Mouse (Mus musculus) lung, postnatal 25 days (tissue): ENCODE data around the gene Tmem52b.
"Not testable (repeated sequence)": the region's sequence is repeated elsewhere in the genome, so short reads cannot be mapped to it uniquely, and the experiment has no call there.

Experiments used
- DNase-seq: peaks from one replicate; pipeline ENCODE4 v3.0.0; 2022; ENCODE audit warnings: low spot score

The Tmem52b gene

DNA sequence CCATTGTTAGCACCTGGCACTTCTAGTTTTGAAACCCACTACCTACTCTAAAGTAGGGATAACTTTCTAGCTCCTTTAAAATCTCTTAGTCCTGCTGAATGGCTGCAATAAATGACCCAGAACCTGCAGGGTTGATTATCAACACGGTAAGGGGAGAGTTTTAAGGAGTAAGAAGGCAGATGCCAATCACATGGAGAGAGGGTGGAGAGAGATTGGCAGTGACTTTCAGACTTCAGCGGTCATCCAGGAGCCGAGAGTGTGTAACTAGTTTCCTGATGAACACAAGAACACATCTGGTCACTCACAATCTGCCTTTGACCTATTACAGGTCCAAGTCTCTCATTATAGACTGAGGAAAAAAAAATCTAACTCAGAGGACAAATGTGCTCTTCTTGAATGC lies at the start of gene Tmem52b:
Gene Tmem52b, plus strand, starts transcription at position 189 of the 400 bp plus-strand sequence.
- no peak for DNase-seq

DNA sequence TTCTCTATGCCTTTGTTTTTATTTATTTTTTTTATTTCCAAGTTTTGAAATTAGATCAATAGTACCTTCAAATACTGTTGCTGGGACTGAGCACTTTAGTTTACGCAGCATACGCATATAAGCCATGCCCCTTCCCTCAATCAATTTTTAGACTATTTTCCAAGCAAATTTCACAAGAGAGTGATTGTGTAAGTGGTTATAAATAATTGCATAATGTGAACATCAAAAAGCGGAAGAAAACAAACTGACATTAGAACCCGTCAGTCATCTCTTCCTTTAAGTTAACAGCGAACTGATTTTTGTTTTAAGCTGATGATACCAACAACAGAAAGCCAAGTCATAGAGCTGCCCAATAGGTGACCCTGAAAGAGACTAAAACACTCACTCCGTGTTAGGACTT lies 41.0 kb upstream of the Tmem52b start:
- DNase-seq = no peak

DNA sequence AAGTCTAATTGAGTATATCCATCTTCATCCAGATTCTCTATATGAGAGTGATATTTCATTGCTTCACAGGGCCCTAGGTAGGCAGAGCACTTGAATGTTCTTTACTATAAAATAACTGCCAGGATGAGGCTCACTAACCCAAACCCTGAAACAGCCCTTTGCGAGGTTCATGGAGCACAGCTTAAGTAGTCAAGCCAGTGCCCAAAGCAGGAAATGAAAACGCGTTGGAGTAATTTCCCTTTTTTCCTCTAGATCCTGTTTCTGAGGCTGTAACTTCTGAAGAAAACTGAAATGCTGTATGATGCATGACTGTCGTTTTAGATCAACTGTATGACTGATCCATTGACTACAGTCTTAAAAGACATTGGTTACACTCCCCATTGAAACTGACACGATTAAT lies 39.7 kb upstream of the Tmem52b start:
- DNase-seq = no peak

DNA sequence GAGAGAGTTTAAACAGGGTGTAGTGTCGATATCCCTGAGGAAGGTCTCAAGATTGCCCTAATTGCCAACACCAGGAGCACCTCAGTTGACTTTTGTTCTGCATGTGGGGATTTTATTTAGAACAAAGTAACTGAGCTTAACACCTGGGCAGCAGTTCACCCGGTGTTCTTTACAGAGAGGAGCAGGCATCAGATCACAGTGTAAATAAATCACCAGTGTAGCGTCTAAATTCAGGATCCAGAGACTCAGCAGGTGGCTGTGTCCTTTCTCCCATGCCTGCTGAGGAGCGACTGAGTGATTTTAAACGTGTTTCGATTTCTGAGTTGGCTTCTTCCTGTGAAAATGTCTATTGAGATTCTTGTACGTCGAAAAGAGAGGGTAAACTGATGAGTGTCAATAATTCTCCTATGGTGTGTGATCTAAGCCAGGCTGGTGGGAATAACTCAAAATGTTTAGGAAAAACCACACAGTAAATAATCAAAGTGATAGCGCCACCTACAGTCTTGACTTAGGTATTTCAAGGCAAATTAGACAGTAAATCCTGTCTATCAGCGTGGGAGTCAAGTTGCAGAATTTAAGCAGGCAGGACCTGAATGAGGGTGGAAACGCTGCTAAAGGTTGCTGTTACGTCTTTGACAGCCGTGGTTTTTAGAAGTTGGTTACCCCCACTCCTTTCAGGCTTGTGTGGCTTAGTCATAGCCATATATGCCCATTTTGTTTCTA lies 35.8 kb upstream of the Tmem52b start:
- DNase-seq = peak; percentile 29

DNA sequence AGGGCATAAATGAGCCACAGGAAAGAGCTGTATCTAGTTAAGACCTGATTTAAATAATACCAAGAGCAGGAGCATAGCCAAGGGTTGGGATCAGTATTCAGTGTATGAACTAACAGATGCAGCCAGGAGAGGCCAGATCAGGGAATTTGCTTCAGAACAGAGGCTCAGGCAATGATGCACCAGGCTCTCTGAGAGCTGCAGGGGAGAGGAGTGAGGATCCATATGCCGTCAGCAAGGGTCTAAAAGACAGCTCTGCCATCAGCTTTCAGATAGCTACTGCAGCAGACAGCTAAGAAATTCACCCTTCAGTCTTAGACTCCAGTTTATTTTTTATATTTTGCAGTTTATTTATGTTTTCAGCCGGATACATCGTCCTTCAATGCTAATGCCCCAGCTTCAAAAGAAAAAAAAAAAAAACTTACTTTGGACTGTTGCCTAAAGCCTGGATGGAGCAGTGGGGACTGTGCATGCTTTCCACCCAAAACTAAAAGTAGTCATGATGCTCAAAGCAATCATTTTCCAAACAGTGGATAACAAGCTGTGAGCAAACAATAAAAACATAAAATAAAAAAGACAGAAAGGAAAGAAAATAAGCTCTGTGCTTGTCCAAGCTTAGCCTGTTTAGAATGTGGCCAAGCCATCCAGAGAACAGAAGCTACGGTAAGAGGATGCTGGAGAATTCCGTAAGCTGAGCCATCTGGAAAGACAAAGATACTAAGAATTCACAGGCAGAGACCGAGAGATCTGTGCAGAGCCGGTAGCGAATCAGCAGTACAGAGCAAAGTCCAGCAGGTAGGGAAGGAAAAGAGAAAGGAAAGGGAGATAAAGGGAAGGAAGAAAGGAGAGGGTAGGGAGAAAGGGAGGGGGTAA lies 32.0 kb upstream of the Tmem52b start:
- no peak for DNase-seq

DNA sequence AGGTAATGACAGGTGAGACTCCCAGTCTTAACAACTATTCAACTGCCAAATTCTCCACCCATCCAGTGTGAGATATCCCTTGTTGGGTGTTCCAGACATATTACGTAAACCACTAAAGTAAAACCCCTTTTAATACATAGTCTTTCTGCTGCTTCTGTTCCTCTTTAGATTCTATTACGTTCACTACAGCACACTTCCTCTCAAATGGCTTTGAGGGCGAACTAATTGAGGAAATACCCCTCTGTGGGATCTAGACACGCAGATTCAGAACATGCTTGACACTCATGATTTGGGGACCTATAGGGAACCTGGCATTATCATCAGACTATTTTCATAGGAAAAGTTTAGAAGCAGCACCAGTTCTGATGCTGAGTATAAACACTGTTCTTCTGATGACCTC lies 17.4 kb upstream of the Tmem52b start:
- DNase-seq = peak; percentile 23

DNA sequence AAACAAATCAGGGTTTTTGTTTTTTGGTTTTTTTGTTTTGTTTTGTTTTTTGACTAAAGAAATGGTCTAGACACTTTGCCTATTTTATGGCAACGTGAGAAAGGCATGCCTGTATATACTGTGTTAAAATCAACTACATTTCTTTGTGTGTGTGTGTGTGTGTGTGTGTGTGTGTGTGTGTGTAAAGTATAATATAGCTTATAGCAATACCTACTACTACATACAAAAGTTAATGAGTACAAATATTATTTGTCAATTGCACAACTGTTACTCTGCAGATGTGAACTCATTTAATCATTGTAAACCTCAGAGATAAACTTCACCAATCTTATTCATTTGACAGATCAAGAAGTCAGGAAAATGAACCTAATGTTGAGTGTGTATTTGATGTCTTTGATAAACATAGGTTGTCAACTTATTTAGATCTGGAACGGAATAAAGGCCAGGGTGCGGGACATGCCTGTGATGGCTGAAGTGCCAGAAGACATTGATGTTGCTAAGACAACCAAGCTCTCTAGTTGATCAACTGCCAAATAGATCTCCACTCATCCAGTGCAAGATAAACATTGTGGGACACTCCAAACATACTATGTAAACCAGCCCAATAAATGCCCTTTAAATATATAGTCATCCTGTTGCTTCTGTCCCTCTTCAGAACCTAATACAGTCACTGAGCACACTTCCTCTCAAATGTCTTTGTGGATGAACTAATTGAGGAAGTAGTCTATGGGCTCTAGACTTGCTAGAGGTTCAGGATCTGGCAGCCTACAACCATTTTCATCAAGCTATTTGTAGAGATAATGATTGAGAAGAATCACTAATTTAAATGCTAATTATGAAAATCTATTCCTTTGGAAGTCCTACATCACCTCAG lies 14.8 kb upstream of the Tmem52b start:
- DNase-seq = no peak

DNA sequence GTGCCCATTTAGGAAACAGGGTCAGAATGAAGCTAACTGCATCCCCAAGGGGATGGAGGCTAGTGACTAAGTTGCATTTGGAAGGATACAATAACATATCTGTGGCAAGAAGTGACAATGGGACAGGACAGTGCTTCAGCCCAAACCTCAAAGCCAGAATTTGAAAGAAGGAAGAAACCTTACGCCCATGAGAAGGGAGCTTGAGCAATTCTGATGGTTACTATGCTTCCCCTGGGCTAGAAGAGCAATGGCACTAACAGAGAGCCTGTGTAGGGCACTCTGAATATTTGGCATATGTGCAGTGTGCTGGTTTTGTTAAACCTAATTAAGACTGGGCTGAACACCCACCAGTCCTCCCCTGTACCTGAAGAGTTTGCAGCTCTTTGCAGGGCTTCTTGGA lies 12.8 kb upstream of the Tmem52b start:
- not testable (repeated sequence) for DNase-seq

DNA sequence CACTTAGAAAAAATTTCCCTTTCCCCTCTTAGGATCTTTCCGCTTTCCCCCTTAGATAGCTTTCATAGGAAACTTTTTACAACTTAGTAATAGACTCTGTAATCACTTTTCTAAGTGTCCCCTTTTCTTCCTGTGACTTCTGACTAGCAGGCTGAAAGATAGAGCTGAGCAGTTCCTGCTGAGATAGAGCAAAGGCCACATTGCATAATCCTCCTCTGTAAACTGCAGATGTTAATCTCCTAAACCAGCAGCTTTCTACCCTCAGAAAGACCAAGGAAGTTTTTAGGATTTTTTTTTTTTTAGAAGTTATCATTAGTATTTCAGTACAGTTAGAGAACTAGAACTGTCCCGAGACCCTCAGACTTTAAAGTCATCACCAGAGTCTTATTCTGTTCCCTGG lies 8.9 kb upstream of the Tmem52b start:
- no peak for DNase-seq

DNA sequence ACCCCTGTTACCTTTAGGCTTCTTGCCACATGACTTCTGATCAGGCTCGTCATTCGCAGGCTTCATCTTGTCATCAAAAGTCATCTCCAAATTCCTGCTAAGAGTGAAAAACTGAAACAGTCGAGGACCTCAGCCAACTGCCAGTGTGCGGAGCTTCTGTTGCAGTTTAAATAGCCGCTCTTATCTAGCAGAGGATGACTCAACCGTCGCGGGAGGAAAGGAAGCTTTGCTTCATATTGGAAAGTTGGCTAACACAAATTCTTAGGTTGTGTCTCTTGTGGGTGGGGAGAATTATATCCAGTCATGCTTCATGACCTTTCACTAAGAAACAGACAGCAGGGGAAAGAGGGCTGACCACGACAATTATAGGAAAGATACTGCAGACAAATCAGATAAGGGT lies 5.3 kb upstream of the Tmem52b start, which contains the start of gene Olr1:
Gene Olr1, minus strand, starts transcription at position 142 of the 400 bp plus-strand sequence.
- peak; percentile 19 for DNase-seq

DNA sequence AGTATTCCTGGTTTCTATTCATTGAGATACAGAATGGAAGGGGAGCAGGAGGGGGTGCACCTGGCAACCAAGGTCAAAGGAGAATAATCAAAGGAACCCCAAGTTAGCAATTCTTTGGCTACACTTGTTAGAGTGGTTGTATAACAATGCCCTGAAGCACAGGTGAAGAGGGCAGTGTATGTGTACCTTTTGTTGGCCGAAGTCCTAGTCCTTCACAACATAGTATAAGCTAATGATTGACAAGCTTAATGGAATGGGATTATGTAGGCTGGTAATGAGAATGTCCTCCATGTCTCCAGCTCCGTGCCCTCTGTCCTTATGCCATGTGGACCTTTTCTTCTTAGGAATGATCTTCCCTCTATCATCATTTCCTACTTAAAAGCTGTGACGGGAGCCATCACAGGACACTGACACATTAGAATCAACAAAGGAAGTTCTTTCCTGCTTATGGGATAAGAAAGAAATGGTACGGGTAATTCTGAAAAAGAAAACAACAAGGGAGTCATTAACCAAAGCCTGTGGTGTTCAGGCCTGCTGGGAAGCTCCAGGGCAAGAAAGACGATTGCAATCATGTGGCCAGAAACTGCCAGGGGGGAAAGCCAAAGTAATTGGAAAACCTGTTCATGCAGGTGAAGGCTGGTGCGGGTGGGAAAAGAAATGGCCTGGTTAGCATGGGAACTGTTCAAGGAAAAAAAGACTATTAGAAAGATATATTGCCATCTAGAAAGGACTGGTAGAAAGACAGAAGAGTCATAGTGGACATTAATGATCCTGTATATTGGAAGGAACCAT lies 2.0 kb upstream of the Tmem52b start:
- no peak for DNase-seq

DNA sequence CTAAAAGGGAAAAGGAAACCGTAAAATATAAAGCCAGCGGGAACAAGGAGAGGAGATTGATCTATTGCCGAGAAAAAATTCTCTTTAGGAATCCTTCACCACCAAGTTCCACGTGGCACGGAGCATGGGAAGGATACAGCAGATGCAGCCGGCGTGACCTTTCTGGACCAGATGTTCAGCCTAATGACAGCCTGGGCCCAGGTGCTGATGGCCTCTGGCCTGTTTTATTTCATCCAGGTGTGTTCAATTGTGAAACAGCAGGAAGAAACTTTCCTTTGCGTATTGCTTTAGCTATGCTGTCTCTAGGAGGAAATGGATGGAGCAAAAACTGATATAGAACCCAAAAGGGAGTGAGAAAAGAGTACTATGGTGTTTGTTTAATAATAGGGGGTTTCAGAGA lies 513 bp downstream of the Tmem52b start:
- no peak for DNase-seq

DNA sequence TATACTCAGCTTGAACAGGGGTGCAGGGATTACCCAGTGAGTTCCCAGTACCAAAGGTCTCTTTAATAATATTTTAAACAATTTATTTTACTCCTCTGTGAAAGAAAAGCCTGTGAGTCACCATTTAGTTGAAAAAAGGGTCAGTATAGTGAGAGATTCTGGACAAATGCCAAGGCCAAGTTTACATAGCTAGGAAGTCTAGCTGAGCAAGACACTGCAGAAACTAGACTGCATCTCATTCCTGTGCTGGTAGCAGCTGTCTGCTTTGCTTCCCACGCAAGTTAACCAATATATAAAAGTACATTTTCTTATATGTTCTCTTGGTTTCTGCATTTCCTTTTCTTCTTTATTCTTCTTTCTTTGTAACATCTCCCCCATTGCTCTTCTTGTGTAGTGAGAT lies 1.1 kb downstream of the Tmem52b start:
- DNase-seq = no peak

DNA sequence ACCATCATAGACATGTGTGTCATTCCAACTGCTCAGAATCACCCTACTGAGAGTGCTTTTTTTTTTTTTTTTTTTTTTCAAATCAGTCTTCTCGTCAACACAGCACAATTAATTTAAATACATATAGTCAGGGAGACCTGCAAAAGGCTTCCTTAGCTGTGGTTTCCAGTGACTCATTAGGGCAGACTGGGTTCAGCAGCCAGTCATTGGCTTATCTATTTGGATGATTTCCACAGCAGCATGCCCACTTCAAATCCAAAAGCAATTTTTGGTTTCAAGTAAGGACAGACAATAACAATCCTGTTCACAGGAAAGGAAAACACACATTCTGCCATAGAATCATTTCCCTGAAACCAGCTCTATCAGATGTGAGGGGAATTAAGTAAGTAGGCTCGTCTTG lies 2.0 kb downstream of the Tmem52b start:
- no peak for DNase-seq

DNA sequence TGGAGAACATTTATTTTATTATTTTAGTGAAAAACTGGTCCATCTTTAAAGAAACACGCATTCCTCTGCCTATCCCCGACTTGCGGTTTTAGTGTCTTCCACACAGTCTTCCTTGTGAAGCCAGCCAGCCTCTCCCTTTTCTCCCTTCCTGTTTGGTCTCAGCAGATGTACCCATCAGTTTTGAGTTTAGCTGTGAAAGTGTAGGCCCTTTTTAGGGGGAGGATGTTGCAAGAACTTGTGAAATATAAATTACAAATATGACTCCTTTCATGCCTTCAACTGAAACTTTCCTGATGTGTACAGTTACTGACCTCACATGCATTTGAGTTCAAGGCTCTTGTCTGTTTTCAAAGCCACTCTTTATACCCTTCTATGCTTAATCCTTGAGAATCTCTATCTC lies 2.7 kb downstream of the Tmem52b start:
- no peak for DNase-seq

DNA sequence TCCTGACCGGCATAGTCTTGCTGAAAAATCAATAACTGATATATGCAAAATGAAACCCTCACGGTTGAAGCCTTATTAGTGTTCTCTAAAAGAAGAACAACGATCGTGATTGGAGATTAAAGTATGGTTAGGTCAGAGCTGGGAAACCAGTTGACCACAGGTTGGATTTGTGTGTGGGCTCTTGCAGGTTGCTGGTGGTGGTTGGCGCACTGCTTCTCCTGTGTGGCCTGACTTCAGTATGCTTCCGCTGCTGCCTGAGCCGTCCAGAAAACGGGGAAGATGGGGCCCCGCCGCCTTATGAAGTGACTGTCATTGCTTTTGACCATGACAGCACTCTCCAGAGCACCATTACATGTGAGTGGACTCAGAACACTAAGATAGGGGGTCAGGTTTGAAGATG lies 4.0 kb downstream of the Tmem52b start:
- no peak for DNase-seq

DNA sequence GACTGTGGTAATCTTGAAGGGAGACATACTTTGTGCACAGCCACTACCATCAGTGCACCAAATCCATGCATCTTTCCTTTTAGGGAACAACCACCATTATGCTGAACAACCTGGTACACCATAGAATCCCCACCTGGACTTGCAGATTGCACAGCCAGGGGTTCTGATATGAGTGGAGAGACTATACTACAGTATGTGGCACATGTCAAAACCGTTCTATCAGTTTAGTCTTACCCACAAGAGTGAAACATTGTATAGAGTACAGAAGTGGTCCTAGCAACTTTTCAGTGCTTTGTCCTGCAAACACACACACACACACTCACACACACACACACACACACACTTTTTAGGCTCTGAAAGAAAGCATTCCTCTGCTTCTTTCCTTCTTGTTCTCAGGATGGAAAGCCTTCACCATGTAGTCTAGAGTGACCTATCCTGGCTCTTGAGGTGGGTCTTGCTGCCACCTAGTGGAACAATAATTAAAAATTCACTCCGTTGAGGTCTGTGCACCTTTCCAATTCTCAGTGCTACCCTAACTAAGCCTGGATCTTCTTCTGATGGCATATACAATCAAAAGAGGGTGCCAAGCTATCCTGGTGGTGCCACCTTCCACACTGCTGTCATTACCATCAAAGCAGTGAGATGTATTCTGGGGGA lies 5.5 kb downstream of the Tmem52b start:
- peak; percentile 60 for DNase-seq

DNA sequence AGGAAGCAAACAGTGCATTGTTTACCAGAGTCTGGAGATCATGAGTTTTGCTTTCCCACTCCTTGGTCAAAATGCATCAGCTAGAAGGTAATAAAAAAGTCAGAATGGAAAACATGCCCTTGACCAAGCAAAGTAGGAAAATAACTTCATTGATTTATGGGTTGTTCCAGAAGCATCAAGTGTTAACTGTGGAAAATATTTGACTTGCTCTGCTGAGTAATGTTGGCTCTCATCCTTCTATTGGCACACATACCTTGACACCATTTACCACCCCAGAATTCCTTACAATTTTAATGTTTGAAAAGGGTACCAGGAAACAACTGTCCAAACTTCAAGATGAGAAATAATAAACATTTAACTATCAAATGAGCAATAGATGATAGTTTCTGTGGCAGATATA lies 13.7 kb downstream of the Tmem52b start:
- no peak for DNase-seq

DNA sequence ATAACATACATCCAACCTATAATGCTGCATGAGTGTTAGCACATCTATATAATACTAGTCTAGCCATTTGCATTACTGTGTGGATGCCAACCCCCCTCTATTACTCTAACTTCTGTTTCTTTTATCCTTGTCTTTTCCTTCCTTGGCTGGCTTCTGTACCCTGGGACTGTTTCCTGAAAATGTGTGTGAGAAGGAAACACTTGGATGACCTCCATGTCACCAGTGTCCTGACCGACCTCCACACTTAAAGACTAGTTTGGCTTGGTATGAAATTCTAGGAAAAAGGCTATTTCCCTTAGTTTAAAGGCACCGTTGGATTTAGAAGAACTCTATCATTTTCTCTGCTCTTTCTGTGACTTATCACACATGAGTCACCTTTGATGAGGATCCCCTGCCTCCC lies 15.1 kb downstream of the Tmem52b start:
- DNase-seq = no peak

DNA sequence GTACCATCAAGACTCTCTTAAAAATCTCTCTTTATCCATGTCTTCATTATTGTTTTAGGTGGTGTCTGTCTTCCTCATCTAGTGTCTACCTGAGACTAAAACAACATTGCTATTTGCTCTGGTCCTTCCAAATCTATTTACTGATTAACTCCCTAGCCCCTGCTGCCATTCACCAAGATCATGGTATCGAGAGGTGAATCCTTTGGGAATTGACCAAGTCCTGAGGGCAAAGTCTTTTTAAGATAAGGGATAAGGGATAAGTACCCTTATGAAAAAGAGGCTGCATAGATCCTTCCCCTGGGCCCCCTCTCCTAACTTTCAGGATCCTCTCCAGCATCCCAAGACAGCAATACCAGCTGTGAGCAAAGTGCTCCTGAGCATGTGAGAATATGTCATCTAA lies 17.2 kb downstream of the Tmem52b start:
- no peak for DNase-seq

DNA sequence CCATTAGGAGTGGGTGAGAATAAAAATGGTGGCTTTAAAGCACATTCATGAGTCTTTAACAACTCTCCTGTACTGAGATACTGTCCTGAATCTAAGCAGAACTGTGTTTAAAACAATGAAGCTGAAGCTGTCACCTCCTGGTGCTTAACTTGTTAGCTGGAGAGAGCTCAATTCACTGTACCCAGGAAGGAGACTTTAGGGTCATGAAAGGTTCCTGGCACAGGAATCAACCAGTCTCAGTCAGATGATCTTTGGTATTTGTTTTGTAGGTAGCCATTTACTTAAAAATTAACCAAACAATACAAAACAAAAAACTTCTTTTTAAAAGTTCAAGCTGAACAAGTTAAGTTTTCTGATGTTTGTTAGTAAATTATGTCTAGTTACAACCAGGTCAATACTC lies 17.9 kb downstream of the Tmem52b start:
- no peak for DNase-seq
